Mouse (Mus musculus) embryonic stem cell, embryonic (primary cell): ENCODE results near the gene Smc4.

ENCODE experiments used
- CTCF ChIA-PET, 4 experiments: fragments of 300-600 bp in 2 of 4; fragments of 350-600 bp in 2 of 4; sonication (Branson Sonifier 250); formaldehyde crosslinking; loops; one replicate each; lab custom pipeline; 2022; ENCODE audit warnings: inconsistent platforms in 2 of 4; lab: Charles Lee
- POLR2A ChIA-PET, 4 experiments: fragments of 300-600 bp in 2 of 4; fragments of 350-600 bp in 2 of 4; sonication (Branson Sonifier 250); formaldehyde crosslinking; loops; one replicate each; lab custom pipeline; 2022; ENCODE audit warnings: antibody characterized with exemption in 4 of 4, inconsistent platforms in 1 of 4; lab: Charles Lee

The Smc4 gene

DNA sequence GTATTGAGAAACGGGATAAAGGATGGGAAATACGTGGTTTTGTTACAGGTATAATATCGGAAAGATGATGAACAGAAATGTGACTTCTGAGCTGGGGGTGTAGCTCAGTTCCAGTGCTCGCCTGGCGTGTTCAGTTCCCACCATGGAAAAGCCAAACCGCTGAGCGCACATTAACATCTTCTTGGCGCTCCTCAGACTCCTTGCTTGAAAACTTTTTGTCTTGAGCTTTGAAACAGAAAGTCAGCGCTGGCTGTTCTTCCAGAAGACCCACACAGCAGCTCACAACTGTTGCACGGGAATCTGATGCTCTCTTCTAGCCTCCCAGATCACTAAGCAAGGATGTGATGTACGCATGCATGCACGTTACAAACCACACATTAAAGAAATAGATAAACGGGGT is 41.2 kb downstream of the Smc4 start:
- POLR2A ChIA-PET, result interaction anchor here (0.6 to 14.1 kb wide), 55 partner anchors 9 to 709 kb away, joined by 3 to 256 read pairs (median 5); partner anchors contain the start of genes Ift80 (in 2 of the 4), Kpna4 (in 2 of the 4), Ppm1l (in 2 of the 4) and Smc4 (in 2 of the 4)
- CTCF ChIA-PET, result interaction anchor here in 3 of 4 experiments (0.6 to 1.7 kb wide), 6 partner anchors 19 to 365 kb away, joined by 3 to 4 read pairs (median 4); no protein-coding TSS in a partner anchor

DNA sequence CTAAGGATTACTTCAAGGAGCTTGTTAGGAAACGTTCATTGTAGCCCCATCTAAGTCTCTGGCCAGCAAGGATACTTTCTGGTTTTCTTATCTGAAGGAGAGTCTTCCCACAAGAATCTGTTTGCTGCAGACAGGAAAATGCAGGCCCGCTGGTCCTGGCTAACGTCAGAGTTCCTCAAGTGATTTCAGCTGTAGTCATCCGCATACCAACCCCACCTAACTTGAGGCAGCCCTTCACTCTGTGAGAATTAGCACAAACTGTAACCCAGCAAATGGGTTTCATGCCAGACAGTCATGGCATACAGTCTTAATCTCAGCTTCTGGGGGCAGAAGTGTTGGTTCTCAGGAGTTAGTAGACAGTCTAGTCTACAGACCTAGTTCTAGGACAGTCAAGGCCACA is 42.0 kb downstream of the Smc4 start:
- ChIA-PET CTCF (no interaction called here), POLR2A (interaction anchor here (0.6 to 14.1 kb wide), 19 partner anchors 8 to 709 kb away, joined by 3 to 256 read pairs (median 8); partner anchors contain the start of genes Ift80 (in 2 of the 4), Kpna4 (in 2 of the 4), Smc4 (in 2 of the 4) and Ppm1l (in 1 of the 4))

DNA sequence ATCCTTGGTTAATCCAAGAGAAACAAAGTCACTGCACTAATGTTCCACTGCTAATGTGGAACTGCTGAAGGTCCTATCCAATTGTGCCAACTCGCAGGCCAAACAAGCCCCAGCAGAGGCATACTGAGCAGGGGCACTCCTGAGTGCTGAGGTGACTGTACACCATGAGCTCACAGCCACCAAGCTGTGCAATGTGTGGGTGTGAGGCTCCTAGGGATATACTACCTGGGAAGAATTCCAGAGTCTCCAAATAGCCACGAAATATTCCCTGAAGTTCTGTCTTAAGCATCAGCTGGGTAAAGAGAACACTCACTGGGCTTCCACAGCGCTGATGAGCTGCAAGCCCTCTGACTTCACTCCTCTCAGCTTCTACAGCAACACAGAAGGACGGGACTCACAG is 43.1 kb downstream of the Smc4 start:
- CTCF ChIA-PET, result no interaction called here
- POLR2A ChIA-PET, result interaction anchor here in 3 of 4 experiments (0.7 to 14.1 kb wide), 6 partner anchors 10 to 79 kb away, joined by 3 to 256 read pairs (median 4); partner anchors contain the start of gene Kpna4 (in 1 of the 3)

DNA sequence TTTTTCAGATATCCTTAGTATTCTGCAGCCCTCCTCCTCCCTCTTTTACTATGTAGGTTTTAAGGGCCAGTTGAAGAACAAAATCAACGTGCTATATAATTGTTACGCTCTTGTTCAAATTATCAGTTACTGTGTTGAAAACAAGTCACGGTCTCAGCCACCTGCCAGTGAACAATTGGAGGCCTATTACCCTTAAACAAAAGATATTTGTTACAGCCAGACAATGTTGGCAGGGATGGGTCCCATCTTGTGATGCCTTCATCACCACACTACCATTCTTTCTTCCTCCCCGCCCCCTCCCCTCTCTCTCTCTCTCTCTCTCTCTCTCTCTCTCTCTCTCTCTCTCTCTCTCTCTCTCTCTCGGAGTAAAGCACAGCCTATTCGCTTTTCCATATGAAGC is 44.5 kb downstream of the Smc4 start:
- CTCF ChIA-PET, result no interaction called here

DNA sequence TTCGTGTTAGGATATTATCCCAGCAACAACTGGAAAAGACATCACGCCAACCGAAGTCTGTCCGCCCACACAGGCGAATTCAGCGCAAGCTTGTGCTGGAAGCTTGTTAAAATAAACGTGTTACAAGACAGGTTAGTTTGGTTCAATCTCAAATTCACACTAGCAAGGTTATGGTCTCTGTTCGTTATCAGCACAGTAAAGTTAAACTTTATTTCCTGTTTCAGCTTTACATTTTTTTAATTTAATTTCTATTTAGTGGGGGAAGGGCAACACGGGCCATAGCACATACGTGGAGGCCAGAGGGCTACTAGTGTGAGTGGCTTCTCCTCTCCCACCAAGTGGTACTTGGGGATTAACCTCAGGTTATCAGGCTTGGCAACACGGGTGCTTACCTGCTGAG is 47.4 kb downstream of the Smc4 start:
- CTCF ChIA-PET, result interaction anchor here in 1 of 4 experiments (0.6 kb wide), 1 partner anchor 334 kb away, joined by 3 read pairs; no protein-coding TSS in a partner anchor
- POLR2A ChIA-PET, result interaction anchor here in 2 of 4 experiments (1.1 to 14.1 kb wide), 5 partner anchors 10 to 75 kb away, joined by 3 to 256 read pairs (median 4); partner anchors contain the start of gene Kpna4 (in 1 of the 2)

More for the DNA sequence above, 44.5 kb downstream of the Smc4 start:
- POLR2A ChIA-PET, result interaction anchor here in 2 of 4 experiments (0.9 to 14.1 kb wide), 7 partner anchors 8 to 78 kb away, joined by 3 to 256 read pairs (median 4); partner anchors contain the start of gene Kpna4 (in 2 of the 2)

DNA sequence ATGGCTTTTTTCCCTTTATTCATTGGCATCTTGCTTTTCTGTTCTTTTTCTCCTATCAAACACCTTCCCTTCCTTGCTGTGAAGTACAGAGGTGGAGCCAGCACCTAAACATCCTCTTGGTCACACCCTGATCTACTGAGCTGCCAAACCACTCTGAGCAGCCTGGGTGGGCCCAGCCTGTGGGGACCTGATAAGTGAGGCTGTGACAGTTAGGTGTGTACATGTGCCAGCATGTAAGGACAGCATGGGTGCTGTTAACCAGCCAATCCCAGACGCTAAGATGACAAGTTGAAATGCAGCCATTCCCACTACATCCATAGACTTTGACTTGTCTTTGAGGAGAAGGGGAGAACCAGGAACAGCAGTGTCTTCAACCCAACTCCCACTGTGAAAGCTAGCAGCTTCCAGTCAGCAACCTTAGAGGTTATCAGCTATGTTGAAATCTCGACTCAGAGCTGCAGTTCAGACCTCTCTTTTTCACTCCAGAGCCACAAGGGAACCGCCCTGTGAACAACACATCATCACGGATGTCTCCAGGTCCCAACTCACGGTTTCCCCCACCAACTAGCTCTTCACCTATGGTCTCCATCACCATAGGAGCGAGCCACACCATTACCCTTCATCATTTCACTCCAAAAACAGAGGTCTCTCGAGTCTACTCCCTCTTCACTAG is 50.4 kb downstream of the Smc4 start:
- CTCF ChIA-PET, result interaction anchor here in 1 of 4 experiments (0.6 kb wide), 1 partner anchor 17 kb away, joined by 4 read pairs; no protein-coding TSS in a partner anchor
- POLR2A ChIA-PET, result interaction anchor here in 3 of 4 experiments (0.5 to 15.7 kb wide), 5 partner anchors 7 to 822 kb away, joined by 3 to 172 read pairs (median 3); partner anchors contain the start of gene Trim59 (in 2 of the 3)

DNA sequence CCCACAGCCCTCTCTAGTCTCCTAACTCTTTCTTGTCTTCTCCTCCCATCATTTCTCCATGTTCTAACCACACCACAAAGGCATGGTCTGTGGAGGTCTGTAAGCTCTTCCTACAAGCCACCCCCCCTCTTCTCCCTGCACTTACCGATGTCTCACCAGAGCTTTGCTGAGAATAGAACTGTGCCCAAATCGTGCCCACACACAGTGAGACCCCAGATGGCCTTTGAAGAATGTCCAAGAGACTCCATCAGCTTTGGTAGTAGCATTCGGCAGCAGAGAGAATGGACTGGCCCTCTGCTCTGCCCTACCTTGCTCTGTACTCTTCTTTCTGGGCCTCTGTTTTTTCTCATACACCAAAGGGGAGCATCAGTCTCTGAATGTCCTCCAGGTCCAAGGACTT is 51.3 kb downstream of the Smc4 start:
- CTCF ChIA-PET, result interaction anchor here in 1 of 4 experiments (0.6 kb wide), 1 partner anchor 16 kb away, joined by 4 read pairs; no protein-coding TSS in a partner anchor

DNA sequence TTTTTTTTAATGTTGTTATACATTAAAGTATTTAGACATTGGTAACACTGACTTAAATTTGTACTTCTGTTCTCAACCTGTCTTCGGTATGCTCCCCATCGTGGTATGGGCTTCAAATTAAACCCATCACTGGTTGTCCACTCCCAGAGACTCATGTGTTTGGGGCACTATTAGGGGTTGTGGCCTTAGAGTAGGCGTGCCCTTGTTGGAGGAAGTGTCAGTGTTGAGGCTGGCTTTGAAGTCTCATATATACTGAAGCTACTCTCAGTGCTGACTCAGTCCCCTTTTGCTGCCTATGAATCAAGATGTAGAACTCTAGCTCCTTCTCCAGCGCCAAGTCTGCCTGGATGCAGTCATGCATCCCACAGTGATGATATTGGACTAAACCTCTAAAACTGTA is 56.1 kb downstream of the Smc4 start:
- ChIA-PET POLR2A (interaction anchor here in 3 of 4 experiments (1.6 to 15.7 kb wide), 4 partner anchors 11 to 15 kb away, joined by 4 to 172 read pairs (median 8); partner anchors contain the start of gene Trim59 (in 1 of the 3)), CTCF (interaction anchor here in 1 of 4 experiments (1.5 kb wide), 1 partner anchor 82 kb away, joined by 3 read pairs; no protein-coding TSS in a partner anchor)

More for the DNA sequence above, 51.3 kb downstream of the Smc4 start:
- POLR2A ChIA-PET, result interaction anchor here in 3 of 4 experiments (0.8 to 15.7 kb wide), 5 partner anchors 8 to 16 kb away, joined by 3 to 172 read pairs (median 5); partner anchors contain the start of gene Trim59 (in 2 of the 3)

DNA sequence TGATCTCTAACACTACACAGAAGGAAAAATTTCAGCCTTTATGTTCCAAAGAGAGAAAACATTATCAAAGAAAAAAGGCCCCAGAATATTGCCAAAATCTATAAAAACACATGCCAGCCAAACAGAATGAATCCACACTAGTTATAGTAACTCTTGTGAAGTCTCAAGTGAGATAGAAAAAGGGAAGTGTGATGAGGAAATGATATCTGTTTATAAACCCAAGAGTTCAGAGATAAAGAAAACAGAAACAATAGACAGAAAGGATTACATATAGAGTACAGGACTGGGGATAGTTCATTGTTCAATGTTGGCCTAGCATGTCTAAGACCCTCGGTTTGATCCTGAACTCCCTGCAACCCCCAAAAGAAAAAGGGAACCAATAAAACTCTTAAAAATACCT is 58.2 kb downstream of the Smc4 start:
- CTCF ChIA-PET, result interaction anchor here in 1 of 4 experiments (0.8 kb wide), 1 partner anchor 345 kb away, joined by 3 read pairs; no protein-coding TSS in a partner anchor
- POLR2A ChIA-PET, result interaction anchor here in 3 of 4 experiments (0.8 to 15.7 kb wide), 4 partner anchors 15 to 22 kb away, joined by 3 to 172 read pairs (median 3); partner anchors contain the start of gene Trim59 (in 1 of the 3)

DNA sequence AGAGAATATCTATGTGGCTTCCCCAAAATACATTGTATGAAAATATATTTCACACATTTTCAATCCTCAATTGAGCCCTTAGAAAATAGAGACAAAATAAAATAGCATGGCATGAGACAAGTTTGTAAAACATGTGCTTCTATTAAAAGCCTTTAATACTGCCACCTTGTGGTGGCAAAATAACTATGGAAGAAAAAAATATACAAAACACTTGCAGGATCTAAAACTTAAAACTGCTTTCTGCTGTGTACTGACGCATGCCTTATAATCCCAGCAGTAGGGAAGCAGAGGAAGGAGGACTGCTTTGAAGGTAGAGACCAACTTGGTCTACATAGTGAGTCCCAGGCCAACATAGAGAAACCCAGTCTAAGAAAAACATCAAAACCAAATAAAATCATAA is 59.5 kb downstream of the Smc4 start:
- POLR2A ChIA-PET, result interaction anchor here in 2 of 4 experiments (1.1 to 15.7 kb wide), 4 partner anchors 9 to 63 kb away, joined by 3 to 172 read pairs (median 4); partner anchors contain the start of genes Kpna4 (in 1 of the 2) and Trim59 (in 1 of the 2)

More for the DNA sequence above, 59.5 kb downstream of the Smc4 start:
- CTCF ChIA-PET, result no interaction called here
